Mouse (Mus musculus) E14TG2a.4 (cell line): Measurements from ENCODE around the gene Pfkp.

Source experiments
- CTCF ChIP-seq: conservative IDR thresholded peaks from 2 replicates; pipeline ENCODE4 v1.5.1; 2014; ENCODE audit warnings: low read length
- NANOG ChIP-seq: IDR thresholded peaks from 2 replicates; pipeline ENCODE4 v1.6.1; 2014; ENCODE audit warnings: borderline replicate concordance, low read length, mixed read lengths
- POU5F1 ChIP-seq: IDR thresholded peaks from 2 replicates; pipeline ENCODE4 v1.6.1; 2014; ENCODE audit warnings: low read length, borderline replicate concordance

GRCm38 (mm10) chr13:6595403-6595802 is 53.2 kb downstream of the Pfkp start:
- TF ChIP-seq CTCF (no peak), POU5F1 (no peak), NANOG (no peak)
